Mouse (Mus musculus) heart, adult 9 months (tissue): ENCODE measurements around the gene Rras2.

Experiments used
- DNase-seq, 2 experiments: peaks; one replicate each; pipeline ENCODE4 v3.0.0; 2022; ENCODE audit warnings: low spot score in 2 of 2

Gene Rras2

GRCm38 (mm10) chr7:114117444-114117905, at the start of gene Rras2:
TSS of gene Rras2 (minus strand) at chr7:114117781.
- DNase-seq: peak; percentile 86

- DNase-seq: no peak
These were observed 45.4 kb upstream of the Rras2 start for GRCm38 (mm10) chr7:114162975-114163374.

- no peak for DNase-seq
These were observed 43.5 kb upstream of the Rras2 start for GRCm38 (mm10) chr7:114161101-114161500.

GRCm38 (mm10) chr7:114157716-114158278, 40.2 kb upstream of the Rras2 start:
- no peak for DNase-seq

GRCm38 (mm10) chr7:114156364-114156763, 38.8 kb upstream of the Rras2 start:
- no peak for DNase-seq

- no peak for DNase-seq
These were observed 37.7 kb upstream of the Rras2 start for GRCm38 (mm10) chr7:114155053-114155865.

- no peak for DNase-seq
These were observed 33.6 kb upstream of the Rras2 start for GRCm38 (mm10) chr7:114151036-114151780.

GRCm38 (mm10) chr7:114149564-114149963, 32.0 kb upstream of the Rras2 start:
- DNase-seq: no peak

- no peak for DNase-seq
These were observed 31.6 kb upstream of the Rras2 start for GRCm38 (mm10) chr7:114149135-114149534.

GRCm38 (mm10) chr7:114145841-114146240, 28.3 kb upstream of the Rras2 start:
- no peak for DNase-seq

- DNase-seq: no peak
These were observed 24.7 kb upstream of the Rras2 start for GRCm38 (mm10) chr7:114142151-114142798.

- DNase-seq: no peak
These were observed 22.4 kb upstream of the Rras2 start for GRCm38 (mm10) chr7:114140026-114140425.

- no peak for DNase-seq
These were observed 21.8 kb upstream of the Rras2 start for GRCm38 (mm10) chr7:114139400-114139799.

GRCm38 (mm10) chr7:114138261-114138660, 20.7 kb upstream of the Rras2 start:
- DNase-seq: no peak

GRCm38 (mm10) chr7:114135166-114135565, 17.6 kb upstream of the Rras2 start:
- DNase-seq: no peak

GRCm38 (mm10) chr7:114133957-114134356, 16.4 kb upstream of the Rras2 start:
- no peak for DNase-seq

- DNase-seq: no peak
These were observed 14.7 kb upstream of the Rras2 start for GRCm38 (mm10) chr7:114132316-114132715.

GRCm38 (mm10) chr7:114129281-114129680, 11.7 kb upstream of the Rras2 start:
- DNase-seq: no peak

- DNase-seq: no peak
These were observed 599 bp upstream of the Rras2 start for GRCm38 (mm10) chr7:114118180-114118579.

- peak; percentile 71 to 72 for DNase-seq
These were observed 750 bp downstream of the Rras2 start for GRCm38 (mm10) chr7:114116711-114117351.

- DNase-seq: no peak
These were observed 1.6 kb downstream of the Rras2 start for GRCm38 (mm10) chr7:114115961-114116360.
